Mouse (Mus musculus) spleen, postnatal 36 days (tissue): ENCODE results near the gene Gm20388.

Experiments used
- DNase-seq, 2 experiments: peaks; one replicate each; pipeline ENCODE4 v3.0.0; 2022; ENCODE audit warnings: low spot score in 2 of 2, mixed read lengths in 1 of 2

Gm20388 gene

DNA sequence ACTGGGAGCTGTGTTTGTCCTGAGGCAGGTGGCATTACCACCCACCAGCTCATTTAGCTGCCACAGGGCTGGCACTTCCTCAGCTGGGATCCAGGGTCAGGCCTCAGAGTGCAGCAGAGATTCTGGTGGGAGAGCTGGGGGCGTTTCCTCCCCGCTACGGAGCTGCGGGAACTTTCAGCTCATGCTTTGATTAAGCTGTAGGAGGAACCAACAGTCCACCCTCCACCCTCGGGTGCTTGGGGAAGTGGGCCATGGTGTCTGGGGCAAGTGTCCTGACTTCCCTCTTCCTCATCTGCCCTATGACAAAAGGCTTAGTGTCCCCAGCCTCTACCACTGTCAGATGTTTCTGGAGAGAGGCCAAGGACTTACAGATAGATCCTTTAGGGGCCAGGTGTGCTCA, 1966.6 kb downstream of the Gm20388 start:
- DNase-seq: peak; percentile 17 to 28

DNA sequence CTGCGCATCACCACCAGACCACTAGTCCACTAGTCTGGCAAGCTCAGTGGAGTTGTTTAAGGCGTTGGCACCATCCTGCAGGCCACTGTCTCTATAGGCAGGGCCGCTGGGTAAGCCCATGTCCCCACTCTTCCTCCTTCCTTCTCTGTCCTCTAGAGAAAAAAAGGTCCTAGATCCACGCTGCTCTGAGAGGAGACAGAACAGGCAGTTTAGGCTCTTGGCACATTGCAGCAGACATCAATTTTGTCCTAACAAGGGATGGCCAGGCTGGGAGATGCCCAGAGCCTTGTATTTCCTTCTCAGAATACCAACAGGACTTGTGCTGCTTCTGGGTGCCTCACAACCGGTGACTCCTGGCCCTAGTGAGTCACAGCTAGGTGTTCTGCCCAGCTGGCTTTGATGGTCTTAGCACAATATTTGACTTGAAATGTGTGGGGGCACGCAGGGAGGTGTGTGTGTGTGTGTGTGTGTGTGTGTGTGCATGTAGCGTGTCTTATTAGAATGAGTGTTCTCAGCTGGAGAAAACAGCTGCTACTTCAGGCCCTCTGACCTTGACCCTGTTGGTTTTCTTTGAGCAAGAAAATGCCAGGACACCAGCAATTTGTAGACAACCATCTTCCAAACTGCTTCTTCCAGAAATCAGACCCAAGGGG, 1967.3 kb downstream of the Gm20388 start:
- DNase-seq: no peak

DNA sequence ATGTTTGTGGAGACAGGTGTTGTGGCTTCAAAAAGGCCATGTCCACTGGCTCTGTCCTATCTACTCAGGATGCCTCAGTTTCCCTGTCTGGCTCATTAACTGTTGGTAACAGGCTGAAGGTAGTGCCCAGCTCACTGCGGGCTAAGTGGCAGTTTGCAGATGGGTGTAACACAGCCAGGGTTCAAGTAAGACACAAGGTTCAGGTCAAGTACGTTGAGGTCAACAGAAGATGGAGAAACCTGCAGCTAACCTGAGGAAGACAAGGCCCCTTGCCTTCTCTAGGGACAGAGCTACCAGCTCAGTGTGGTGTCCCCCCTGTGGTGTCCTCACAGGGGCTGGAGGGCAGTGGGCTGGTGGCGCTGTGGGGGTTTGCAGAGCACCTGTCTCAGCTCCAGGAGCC, 1969.1 kb downstream of the Gm20388 start:
- no peak for DNase-seq

DNA sequence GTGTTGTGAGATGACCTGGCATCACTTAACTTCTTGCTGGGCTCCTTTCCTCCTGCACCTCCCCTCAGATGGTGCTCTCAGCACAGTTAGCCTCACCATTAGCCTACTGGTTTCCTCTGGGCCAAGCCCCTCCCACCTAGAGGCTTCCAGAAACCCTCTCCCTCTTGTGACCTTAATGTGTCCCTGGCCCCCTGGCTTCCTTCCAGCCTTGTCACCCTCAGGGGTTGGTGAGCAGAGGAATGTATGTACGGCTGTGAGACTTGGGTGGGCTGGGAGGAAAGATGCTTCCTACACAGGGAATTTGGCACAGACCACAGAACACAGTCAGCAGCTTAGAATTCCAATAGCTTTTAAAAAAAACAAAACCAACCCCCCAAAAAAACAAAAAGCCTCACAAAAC, 1970.2 kb downstream of the Gm20388 start:
- DNase-seq: no peak

DNA sequence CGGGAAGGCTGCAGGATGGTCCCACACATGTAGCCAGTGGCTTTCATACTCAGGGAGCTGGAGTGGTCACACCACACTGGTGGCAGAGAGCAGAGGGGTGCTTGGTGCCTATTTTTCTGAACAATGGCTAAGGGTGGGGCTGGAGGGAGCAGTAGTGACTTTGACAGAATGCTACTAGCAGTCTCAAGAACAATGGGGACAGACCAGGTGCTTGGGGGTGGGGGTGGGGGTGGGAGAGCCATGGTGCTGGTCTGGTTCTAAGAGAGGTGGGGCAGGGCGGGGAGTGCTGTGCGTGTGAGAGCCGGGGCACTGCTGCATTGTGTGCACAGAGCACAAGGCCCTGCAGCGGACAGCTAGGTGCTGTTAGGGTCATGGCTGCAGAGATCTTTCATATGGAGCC, 1971.3 kb downstream of the Gm20388 start:
- no peak for DNase-seq

DNA sequence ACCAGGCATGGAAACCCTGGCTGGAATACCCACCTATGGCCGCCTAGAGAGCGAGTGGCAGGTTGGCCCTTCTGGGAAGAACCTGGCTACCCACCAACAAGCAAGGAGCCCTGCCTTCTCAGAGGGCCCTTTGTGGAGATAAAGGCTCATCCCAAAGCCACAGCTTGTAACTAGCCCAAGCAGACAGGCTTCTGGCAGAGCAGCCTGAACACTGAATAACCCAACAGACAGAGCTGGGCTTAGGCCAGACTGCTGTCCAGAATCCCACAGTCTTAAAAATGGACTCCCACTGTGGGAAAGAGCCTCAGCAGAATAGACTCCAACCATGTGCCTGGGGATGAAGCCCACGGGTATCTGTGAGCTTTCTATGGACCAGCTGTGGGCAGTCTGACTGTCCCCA, 1973.5 kb downstream of the Gm20388 start:
- DNase-seq: no peak

DNA sequence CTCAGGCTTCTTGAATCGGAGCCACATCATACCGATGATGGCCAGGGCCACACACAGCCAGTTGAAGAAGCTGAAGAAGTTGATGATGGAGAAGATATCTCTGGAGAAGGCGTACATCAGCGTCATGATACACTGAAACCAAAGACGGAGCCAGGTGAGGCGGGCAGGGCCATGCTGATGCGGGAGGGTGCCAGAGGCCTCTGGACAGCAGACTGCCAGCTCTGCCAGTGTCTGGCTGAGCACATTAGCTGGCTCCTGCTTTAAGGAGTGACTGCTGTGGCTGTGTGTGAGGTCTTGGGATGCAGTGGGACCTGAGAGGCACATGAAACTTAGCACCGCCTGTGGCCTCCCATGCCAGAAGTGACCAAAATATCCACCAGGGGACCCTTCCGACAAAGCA, 1974.4 kb downstream of the Gm20388 start:
- no peak for DNase-seq

DNA sequence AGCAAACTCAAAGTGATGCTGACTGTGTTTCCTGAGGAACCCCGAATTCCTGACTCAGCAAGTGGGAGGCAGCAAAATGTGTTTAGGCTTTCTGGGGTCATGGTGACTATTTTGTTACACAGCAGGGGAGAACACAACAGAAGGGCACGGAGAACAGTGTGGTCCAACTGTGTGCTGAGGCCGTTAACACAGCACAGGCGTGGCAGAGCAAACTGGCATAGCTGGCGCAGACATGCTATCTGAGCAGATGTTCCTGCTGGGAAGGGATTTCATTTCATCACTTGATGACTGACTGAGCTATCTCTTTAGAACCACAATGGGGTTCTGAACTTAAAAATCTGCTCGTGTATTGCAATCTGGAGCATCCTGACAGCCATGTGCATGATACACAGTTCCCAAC, 1974.8 kb downstream of the Gm20388 start:
- no peak for DNase-seq

DNA sequence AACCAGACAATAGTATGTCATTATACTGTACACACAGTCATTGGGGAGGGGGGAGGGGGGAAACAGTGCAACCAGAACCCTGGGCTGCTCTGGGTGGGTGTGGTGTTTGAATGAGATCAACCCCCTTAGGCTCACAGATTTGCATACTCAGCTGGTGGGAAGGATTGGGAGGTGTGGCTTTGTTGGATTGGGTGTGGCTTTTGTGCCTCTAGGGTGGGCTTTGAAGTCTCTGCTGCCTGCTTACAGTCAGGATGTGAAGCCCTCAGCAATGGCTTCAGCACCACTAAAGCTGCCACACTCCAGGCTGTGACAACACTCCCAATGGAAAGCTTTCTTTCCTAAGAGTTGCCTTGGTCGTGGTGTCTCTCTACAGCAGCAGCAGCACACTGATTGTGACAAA, 1976.9 kb downstream of the Gm20388 start:
- DNase-seq: no peak

DNA sequence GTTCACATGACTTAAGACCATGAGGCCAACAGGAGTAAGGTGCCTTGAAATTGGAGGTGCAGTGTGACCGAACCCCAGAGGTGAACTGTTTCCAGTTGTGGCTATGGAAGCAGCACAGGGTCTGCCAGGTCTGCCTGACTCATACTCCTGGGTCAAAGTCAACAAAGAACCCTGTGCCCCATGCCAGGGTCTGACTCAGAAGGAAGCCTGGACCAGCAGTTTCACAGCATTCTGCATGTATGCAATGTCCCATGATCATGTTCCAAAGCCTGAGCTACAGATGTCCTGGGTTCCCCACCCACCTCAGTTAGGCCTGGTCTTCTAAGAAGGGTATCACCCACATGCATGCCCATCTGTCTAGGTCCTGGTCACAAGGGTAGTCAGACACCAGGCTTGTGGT, 1978.7 kb downstream of the Gm20388 start:
- no peak for DNase-seq

DNA sequence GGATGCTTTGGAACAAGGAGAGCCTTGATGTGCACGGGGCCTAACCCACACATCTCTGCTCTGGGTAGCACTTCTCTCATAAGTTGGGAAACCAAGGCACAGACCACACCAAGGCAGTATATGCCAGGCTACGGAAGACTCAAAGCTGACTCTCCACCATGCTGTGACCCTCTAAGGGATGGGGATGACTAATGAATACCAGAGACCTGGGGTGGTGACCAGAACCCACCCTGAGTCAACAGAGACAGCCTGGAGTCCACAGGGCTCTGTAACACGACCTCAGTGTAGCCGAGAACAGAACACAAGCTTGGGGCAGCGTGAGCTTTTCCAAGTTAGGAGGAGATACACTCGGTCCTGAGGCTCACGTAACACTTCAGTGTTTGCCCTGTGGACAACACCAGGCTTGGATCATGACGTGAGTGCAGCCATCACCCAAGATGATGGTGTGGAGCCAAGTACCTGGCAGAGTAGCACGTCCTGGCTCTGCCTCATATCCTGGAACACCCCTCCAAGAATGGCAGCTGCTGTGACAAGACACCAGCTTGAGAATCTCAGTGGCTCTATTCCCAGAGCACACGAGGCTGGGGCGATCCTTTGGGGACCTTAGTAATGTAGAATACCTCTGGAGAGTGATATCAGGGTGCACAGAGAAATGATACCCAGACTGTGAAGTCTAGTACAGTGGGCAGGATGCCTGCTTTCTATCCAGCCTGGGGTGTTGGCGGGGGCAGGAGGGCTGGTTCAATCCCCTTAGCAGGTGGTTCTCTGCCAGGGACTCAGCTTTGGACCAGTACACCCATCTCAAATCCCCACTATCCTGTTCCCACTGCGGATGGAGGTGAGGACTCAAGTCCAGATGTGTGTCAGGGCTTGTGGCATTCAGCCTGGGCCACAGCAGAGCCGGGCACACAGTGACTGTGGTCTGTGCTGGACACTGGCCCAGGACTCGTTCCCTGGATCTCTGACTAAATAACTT, 1979.5 kb downstream of the Gm20388 start:
- no peak for DNase-seq

DNA sequence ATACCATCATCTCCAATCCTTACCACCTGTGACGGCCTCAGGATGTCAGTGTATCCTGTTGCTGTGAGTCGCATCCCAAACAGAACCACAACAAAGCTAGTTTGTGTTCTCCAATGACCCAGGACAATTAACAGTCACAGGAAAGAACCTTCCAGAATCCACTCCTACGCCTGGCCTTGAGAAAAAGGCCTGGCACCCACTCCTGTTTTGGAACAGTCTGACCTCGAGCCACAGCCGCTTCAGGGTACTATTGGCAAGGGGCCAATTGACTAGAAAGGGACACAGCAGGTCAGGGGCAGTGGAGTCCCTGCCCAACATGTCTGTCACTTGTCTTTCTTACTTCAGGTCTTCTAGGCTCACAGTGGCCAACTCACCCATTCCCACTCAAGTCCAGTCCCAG, 1982.2 kb downstream of the Gm20388 start:
- no peak for DNase-seq

DNA sequence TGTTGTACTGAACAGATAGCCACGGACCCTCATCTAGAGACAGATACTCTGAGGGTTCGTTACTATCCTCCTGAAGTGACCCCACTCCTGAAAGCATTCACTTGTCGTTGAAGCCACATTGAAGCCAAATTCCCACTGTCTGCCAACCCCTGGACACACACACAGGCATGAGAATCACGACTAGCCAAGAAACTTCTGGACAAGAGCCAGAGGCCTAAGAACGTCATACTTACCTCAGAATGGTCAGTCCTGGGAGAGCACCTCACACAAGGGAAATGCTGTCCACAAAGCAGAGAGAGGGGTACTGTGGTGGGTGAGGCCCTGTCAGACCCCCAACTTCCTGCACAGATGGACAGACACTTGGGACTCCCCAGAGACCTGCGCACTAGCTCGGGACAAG, 1985.3 kb downstream of the Gm20388 start:
- DNase-seq: no peak

DNA sequence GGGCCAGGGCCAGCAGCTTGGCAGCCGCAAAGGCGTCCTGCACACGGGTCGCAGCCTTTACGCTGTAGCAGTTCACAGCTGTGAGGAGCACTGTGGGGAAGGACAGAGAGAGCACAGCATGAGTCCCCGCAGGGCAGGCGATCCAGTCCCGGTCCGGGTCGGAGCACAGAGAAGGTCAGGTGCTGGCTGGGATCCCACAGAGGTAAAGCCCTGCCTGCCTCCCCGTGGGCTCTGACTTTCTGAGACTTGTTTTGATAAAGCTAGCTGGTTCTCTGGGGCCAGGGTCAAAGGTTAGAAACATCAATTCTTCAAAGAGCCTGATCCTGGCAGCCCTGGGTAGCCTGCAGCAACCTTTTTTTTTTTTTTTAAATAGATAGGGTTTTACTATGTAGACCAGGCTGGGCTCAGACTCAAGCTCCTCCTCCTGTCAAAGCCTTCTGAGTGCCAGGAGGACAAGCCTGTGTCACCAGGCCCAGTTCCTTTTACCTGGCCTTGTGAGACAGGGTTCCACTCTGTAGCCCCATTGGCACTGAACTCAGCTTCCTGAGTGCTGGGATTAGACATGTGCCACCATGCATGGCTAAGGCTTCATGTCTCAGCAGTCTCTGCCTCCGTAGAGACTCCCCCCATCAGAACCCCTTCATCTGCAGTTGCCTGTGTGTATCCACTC, 1986.0 kb downstream of the Gm20388 start:
- no peak for DNase-seq

DNA sequence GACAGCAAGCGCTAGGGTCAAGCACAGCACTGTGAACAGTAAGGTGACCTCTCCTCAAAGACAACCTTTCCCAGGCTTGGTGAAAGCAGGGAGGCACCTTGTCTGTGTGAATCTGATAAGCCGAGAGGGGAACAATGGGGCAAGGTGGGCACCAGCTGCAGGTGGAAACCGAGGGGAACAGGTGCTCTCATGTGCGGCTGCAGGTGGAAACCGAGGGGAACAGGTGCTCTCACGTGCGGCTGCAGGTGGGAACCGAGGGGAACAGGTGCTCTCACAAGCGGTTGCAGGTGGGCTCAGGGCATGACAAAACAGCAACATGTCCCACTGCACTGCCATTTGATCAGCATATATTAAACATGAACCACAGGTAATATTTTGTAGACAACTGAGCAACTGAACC, 1986.6 kb downstream of the Gm20388 start:
- DNase-seq: no peak

DNA sequence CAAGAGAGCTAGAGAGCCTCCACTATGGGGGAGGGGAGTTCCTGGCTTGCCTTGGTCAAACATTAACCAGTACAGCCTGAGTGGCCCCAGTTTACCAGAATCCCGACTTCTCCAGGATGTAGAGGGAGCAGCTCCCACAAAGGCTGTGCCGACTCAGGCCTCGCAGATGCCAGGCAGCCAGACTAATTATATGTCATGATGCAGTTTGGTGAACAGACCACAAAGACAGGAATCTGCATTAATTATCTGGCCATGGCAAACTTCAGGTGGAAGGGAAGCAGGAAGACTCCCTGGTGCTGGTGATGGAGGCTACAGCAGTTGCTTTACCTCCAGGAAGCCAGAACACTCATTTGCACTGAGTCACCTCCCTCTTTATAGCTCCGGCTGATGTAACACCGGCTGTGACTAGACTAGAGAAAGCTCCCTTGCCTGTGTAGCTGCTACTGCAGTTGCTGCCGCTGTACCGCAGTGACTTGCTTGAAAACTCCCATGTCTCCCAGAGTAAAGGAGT, 1987.3 kb downstream of the Gm20388 start:
- DNase-seq: no peak

DNA sequence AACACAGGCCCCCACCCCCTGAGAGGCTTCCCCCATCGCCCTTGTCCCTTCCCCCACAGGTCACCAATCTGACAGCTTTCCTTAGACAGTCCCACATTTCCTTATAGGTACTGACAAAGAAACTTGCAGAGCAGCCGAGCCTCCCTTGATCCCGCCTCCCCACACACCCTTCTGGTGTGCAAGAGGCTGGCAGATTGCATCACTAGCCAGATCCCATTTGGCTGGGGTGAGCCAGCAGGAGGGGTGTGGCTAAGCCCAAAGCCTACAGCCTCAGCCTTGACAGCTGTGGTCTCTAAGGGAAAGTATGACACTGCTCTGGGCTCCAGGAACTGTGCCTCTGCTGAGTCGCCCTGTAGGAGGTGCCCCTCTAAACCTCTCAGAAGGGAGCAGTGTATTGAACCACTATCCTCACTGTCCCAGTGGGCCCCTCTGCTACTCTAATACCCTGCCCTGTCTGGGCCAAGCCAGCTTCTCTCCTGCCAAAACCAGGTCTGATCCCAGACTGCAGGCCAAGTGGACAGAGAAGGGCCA, 1987.8 kb downstream of the Gm20388 start:
- peak; percentile 73 to 83 for DNase-seq

DNA sequence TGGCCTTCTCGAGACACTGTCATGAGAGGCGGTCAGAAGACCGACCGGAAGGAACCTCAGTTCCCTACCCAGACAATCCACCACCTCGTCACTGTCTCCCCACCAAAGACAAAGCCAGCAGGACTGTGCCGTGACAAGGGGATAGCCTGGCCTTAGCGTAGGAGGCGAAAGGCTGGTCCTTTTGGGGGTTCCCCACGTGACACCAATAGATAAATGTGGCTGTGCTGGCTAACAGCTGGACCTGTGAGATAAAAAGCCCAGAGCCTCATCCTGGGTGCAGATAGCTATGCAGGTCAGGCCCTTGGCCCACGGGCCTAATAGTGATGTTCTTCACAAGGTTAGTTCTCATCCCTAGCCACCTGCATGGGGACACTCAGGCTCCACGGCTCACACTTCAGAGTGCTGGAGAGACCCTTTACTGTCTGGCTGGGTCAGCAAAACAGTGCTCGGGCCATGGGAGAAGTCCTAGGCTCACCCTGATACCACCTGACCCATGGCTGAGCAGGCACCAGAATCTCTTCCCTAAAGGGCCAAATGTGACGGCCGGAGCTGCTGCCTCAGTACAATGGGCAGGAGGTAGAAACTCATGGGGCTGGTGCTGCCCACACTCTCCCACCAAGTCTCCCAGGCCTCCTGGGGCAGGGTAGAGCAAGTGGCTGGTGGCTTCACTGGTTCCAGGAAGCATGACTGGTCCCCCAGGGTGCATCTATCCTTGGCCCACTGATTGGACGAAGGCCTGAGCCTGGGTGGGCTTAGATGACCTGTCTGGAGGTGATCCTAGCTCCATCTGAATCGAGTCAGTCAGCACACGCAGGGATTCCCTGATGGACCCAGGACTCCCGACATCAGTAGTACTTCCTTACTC, 1988.8 kb downstream of the Gm20388 start:
- DNase-seq: peak; percentile 69 to 84

DNA sequence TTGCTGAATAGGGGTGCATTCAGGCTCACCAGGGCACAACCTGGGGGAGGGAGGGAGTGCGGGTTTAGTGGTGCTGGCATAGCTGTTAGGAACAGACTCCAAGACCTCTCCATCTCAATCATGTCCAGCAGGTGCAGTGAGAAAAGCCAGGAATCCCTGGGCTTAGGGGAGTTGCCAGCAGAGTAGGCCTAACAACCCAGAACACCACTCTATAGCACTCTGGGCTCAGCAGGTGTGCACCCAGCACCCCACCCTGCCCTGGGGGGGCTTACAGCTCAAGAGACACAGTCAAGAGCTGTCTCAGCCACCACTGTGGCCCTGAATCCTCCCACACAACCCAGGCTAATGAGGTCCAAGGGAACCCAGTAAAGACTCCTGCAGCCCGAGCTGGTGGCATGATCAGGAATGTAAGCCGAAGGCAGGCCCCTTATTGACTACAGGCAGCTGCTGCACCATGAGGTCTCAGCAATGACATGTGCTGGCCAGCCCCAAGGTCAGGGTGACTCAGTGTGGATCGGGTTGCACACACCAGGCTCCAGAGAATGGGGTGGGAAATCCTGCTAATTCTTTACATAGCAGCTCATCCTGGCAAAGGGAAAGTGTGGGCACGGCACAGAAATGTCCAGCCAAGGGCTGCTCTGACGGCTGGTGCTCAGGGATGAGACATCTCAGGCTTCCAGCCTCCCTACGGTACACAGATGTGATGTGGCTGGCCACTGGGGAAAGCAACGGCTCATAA, 1991.0 kb downstream of the Gm20388 start:
- no peak for DNase-seq

DNA sequence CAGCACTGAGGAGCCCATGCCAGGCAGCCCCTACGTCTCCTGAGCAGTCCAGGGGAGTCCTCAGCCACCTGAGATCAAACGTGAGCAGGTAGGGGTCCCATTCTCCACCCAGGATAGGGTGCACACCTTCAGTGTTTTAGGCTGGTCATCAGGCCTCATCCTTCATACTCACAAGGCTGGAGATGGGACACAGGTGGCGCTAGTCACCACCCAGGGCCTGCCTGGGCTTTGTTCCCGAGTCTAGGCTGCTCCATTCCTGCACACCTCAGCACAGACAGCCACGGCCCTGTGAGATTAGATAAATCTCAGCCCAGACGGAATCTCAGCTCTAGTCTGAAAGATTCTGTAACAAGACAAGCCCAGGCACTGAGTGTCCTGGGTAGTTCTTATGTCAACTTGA, 1993.3 kb downstream of the Gm20388 start:
- no peak for DNase-seq
